Mouse (Mus musculus): Measurements from ENCODE around the gene Ncor2.

DNA sequence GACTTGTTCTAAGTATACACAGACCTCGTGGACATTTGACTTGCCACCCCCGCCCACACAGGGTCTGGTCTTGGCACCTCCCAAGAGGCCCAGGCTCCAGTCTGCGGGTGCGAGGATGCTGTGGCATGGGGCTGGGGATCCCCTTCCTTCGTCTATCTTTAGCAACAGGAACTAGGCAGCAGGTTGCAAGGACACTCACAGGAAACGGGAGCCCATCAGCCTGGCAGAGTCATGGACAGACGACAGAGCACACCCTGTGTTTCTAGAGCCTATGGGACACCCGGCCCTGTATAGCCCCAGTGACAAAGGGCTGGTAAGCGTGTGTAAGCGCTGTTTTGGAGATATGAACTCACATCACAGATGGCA, 126.8 kb downstream of the Ncor2 start:
- TF ChIP-seq CTCF (IDR thresholded peaks at IDR 0.05; ENCODE audit: low read depth, low read length) (no peak), POLR2A (IDR thresholded peaks at IDR 0.05; ENCODE audit: borderline replicate concordance, low read depth, low read length) (no peak)
